Mouse (Mus musculus) kidney, adult 11 months (tissue): ENCODE data around the gene E2f4.

ENCODE experiments used
- DNase-seq: peaks from one replicate; pipeline ENCODE4 v3.0.0; 2022

Gene E2f4

DNA sequence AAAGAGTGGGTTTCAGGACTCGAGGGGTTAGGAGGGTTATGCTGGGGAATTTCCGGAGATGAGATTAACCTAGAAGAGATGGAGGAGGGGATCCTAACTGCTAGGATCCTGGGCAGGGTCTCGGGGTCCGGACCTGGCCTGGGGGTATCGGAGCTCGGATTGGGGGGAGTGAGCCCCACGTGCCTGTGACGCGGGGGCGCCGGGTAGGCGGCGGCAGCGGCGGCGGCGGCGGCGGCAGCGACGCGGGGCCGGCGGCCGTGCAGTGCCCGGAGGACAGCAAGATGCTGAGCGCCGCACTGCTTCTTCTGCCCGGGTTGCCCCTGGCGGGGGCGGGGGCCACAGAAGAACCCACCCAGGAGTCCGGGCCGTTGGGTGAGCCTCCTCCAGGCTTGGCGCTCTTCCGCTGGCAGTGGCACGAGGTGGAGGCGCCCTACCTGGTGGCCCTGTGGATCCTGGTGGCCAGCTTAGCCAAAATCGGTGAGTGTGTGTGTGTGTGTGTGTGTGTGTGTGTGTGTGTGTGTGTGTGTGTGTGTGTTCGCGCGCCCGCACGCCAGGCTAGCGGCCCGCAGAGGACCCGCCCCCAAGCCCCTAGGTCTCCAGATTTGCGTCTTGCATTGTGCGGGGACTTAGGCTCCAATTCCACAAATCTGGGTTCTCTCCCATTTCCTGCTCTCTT lies 51.8 kb downstream of the E2f4 start:
- DNase-seq, result no peak

- DNase-seq, result no peak
These were observed 52.7 kb downstream of the E2f4 start for GRCm38 (mm10) chr8:105350186-105350585.

- no peak for DNase-seq
These were observed 56.2 kb downstream of the E2f4 start for GRCm38 (mm10) chr8:105353583-105354135.

DNA sequence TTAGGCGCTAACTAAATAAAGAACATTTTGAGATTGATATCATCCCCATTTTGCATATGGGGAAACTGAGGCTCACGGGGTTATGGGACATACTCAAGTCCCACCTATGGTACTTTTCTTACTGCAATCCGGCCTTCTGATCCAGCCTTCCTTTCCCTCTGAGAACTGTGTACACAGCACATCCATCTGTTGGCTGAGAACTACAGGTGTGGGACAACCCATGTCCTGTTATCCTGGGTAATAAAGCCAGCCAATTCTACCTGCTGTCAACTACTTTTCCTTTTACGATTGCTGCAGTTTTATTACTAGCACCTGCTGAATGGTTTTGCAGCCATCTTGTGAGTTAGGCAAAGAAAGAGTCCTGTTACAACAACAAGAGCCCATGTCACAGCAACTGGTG lies 57.1 kb downstream of the E2f4 start:
- no peak for DNase-seq
